ENCODE assay signal across 13 mouse cellular contexts in genomic region chr7:78739351-78740000, GRCm38 (mm10).
"Had no signal": no experiment of that assay in that cellular context is flagged by ENCODE, and none has a peak within 500 bp of the region (broad histone marks: within the 10 kb centered on the region; RNA-seq: fewer than 3 reads in every experiment).

No protein-coding gene starts in this region.

- H3K4me2 ChIP-seq: liver, embryonic 11.5 days; liver, embryonic 15.5 days; lung, embryonic 14.5 days; midbrain, embryonic 15.5 days; neural tube, embryonic 12.5 days had no signal

- H3K27ac ChIP-seq: left cerebral cortex, adult 2 months; limb, embryonic 10.5 days; liver, embryonic 15.5 days; midbrain, embryonic 10.5 days; midbrain, embryonic 15.5 days; neural tube, embryonic 12.5 days had no signal

- ATAC-seq: intestine, postnatal 0 days; midbrain, embryonic 15.5 days had no signal

- H3K27me3 ChIP-seq: liver, embryonic 15.5 days; midbrain, embryonic 15.5 days; neural tube, embryonic 12.5 days had no signal

- H3K36me3 ChIP-seq: limb, embryonic 10.5 days; liver, embryonic 15.5 days; midbrain, embryonic 10.5 days; midbrain, embryonic 15.5 days; neural tube, embryonic 12.5 days had no signal

- DNase-seq: kidney, adult 8-10 months; kidney, postnatal 25 days; lung, embryonic 14.5 days; thymus, adult 18-20 months; thymus, postnatal 36 days had no signal

- H3K4me1 ChIP-seq: limb, embryonic 10.5 days; liver, embryonic 15.5 days; midbrain, embryonic 10.5 days; midbrain, embryonic 15.5 days; neural tube, embryonic 12.5 days had no signal

- H3K9ac ChIP-seq: liver, embryonic 15.5 days; lung, embryonic 14.5 days; midbrain, embryonic 15.5 days; neural tube, embryonic 12.5 days had no signal

- H3K9me3 ChIP-seq: limb, embryonic 10.5 days; liver, embryonic 15.5 days; midbrain, embryonic 10.5 days; midbrain, embryonic 15.5 days; neural tube, embryonic 12.5 days had no signal

- H3K4me3 ChIP-seq: left cerebral cortex, adult 2 months; limb, embryonic 10.5 days; liver, embryonic 15.5 days; midbrain, embryonic 10.5 days; midbrain, embryonic 15.5 days; neural tube, embryonic 12.5 days had no signal
